Mouse (Mus musculus): ENCODE measurements around the gene Gadd45b.

Gadd45b gene

GRCm38 (mm10) chr10:80956385-80956784 lies 26.5 kb downstream of the Gadd45b start:
- DNase-seq (ENCODE audit: low spot score in 2 of 2): peak; percentile 34 to 67

GRCm38 (mm10) chr10:80956901-80957300 lies 27.0 kb downstream of the Gadd45b start:
- DNase-seq (ENCODE audit: low spot score in 2 of 2): no peak

- no peak for DNase-seq (ENCODE audit: low spot score in 2 of 2)
These were observed 27.9 kb downstream of the Gadd45b start for GRCm38 (mm10) chr10:80957791-80958190.

- DNase-seq (ENCODE audit: low spot score in 2 of 2): no peak
These were observed 29.2 kb downstream of the Gadd45b start for GRCm38 (mm10) chr10:80958979-80959637.

GRCm38 (mm10) chr10:80960551-80961508 lies 31.0 kb downstream of the Gadd45b start:
- DNase-seq (ENCODE audit: low spot score in 2 of 2): no peak

GRCm38 (mm10) chr10:80962051-80962472 lies 32.2 kb downstream of the Gadd45b start:
- no peak for DNase-seq (ENCODE audit: low spot score in 2 of 2)

- no peak for DNase-seq (ENCODE audit: low spot score in 2 of 2)
These were observed 32.7 kb downstream of the Gadd45b start for GRCm38 (mm10) chr10:80962585-80962984.

- no peak for DNase-seq (ENCODE audit: low spot score in 2 of 2)
These were observed 33.4 kb downstream of the Gadd45b start for GRCm38 (mm10) chr10:80963031-80963975.

- no peak for DNase-seq (ENCODE audit: low spot score in 2 of 2)
These were observed 36.4 kb downstream of the Gadd45b start for GRCm38 (mm10) chr10:80966296-80966695.

- peak; percentile 59 to 77 for DNase-seq (ENCODE audit: low spot score in 2 of 2)
These were observed 37.3 kb downstream of the Gadd45b start for GRCm38 (mm10) chr10:80967101-80967656.

- no peak for DNase-seq (ENCODE audit: low spot score in 2 of 2)
These were observed 38.2 kb downstream of the Gadd45b start for GRCm38 (mm10) chr10:80968106-80968505.

GRCm38 (mm10) chr10:80969298-80969697 lies 39.4 kb downstream of the Gadd45b start:
- no peak for DNase-seq (ENCODE audit: low spot score in 2 of 2)

GRCm38 (mm10) chr10:80970159-80970558 lies 40.3 kb downstream of the Gadd45b start:
- no peak for DNase-seq (ENCODE audit: low spot score in 2 of 2)

- DNase-seq (ENCODE audit: low spot score in 2 of 2): no peak
These were observed 41.7 kb downstream of the Gadd45b start for GRCm38 (mm10) chr10:80971533-80971932.

GRCm38 (mm10) chr10:80972071-80972987 lies 42.5 kb downstream of the Gadd45b start:
- DNase-seq (ENCODE audit: low spot score in 2 of 2): peak in 1 of 2 experiments; percentile 45

GRCm38 (mm10) chr10:80973722-80974121 lies 43.8 kb downstream of the Gadd45b start:
- no peak for DNase-seq (ENCODE audit: low spot score in 2 of 2)

- no peak for DNase-seq (ENCODE audit: low spot score in 2 of 2)
These were observed 45.6 kb downstream of the Gadd45b start for GRCm38 (mm10) chr10:80975478-80975877.

GRCm38 (mm10) chr10:80981564-80982112 lies 51.8 kb downstream of the Gadd45b start:
- DNase-seq (ENCODE audit: low spot score in 2 of 2): no peak
